Comparison of ENCODE assay signal across 18 mouse cellular contexts in genomic region chr7:49104793-49105192, GRCm38 (mm10).
DNase-seq lines count a peak whose midpoint lies in the region; ATAC-seq and TF ChIP-seq lines count a peak whose summit lies in the region.
"Had no signal": no experiment of that assay in that cellular context is flagged by ENCODE, and none has a peak within 500 bp of the region (broad histone marks: within the 10 kb centered on the region; RNA-seq: fewer than 3 reads in every experiment).

No protein-coding gene starts in this region.

- no peak overlapping the region for H3K9ac ChIP-seq in neural tube, embryonic 11.5 days (ENCODE audit: low read length)
- H3K9ac ChIP-seq in neural tube, embryonic 15.5 days (replicated peaks): no peak overlapping the region
- H3K9ac ChIP-seq in hindbrain, embryonic 12.5 days: no peak overlapping the region
- no peak overlapping the region for H3K9ac ChIP-seq in liver, postnatal 0 days (replicated peaks)
- H3K9ac ChIP-seq: embryonic facial prominence, embryonic 15.5 days; heart, embryonic 13.5 days had no signal

- ATAC-seq in neural tube, embryonic 11.5 days (ENCODE audit: insufficient read depth, low FRiP score, low TSS enrichment): peak; percentile 17; the same call in 1 of the 2 replicates
- ATAC-seq in neural tube, embryonic 15.5 days (ENCODE audit: low FRiP score): no peak
- no peak for ATAC-seq in hindbrain, embryonic 12.5 days (ENCODE audit: low FRiP score)
- 0 out of 2 replicates have a peak, but pooled peaks have one; percentile 14 for ATAC-seq in liver, postnatal 0 days

- H3K36me3 ChIP-seq in neural tube, embryonic 11.5 days (ENCODE audit: control insufficient read depth, insufficient read depth, low read length): no peaks in the 10 kb centered on the region
- H3K36me3 ChIP-seq in neural tube, embryonic 15.5 days: no peaks in the 10 kb centered on the region
- no peaks in the 10 kb centered on the region for H3K36me3 ChIP-seq in hindbrain, embryonic 12.5 days
- no peaks in the 10 kb centered on the region for H3K36me3 ChIP-seq in liver, postnatal 0 days (replicated peaks; ENCODE audit: insufficient read depth, low read length)
- H3K36me3 ChIP-seq: embryonic facial prominence, embryonic 15.5 days; G1E; heart, embryonic 13.5 days had no signal

- no peak for DNase-seq in neural tube, embryonic 11.5 days (ENCODE audit: low spot score)
- no peak for DNase-seq in liver, postnatal 0 days
- DNase-seq in retina, embryonic 14.5 days (ENCODE audit: low spot score): no peak
- no peak for DNase-seq in adrenal gland, adult 18-20 months (ENCODE audit: low spot score in 2 of 2)
- no peak for DNase-seq in urinary bladder, postnatal 36 days (ENCODE audit: low spot score in 2 of 2)
- DNase-seq: cerebellum, adult 18-20 months; gastrocnemius, postnatal 36 days; heart, postnatal 4 days; kidney, adult 11 months; kidney, postnatal 14 days; lung, postnatal 4 days; right cerebral cortex, postnatal 25 days; thymus, postnatal 36 days had no signal

- no peak overlapping the region for H3K4me2 ChIP-seq in neural tube, embryonic 11.5 days (ENCODE audit: low read depth)
- no peak overlapping the region for H3K4me2 ChIP-seq in neural tube, embryonic 15.5 days
- H3K4me2 ChIP-seq in hindbrain, embryonic 12.5 days (replicated peaks): 0 out of 2 replicates have a peak overlapping the region, but pooled peaks have one; percentile 9
- H3K4me2 ChIP-seq in liver, postnatal 0 days (ENCODE audit: low read depth, low read length): no peak overlapping the region
- H3K4me2 ChIP-seq: embryonic facial prominence, embryonic 15.5 days; heart, embryonic 13.5 days had no signal

- peak overlapping the region; percentile 67 for H3K27ac ChIP-seq in neural tube, embryonic 11.5 days (ENCODE audit: low read depth, low read length)
- H3K27ac ChIP-seq in neural tube, embryonic 15.5 days (replicated peaks): no peak overlapping the region
- H3K27ac ChIP-seq in hindbrain, embryonic 12.5 days: peak overlapping the region; percentile 79
- no peak overlapping the region for H3K27ac ChIP-seq in liver, postnatal 0 days (ENCODE audit: low read depth)
- H3K27ac ChIP-seq: embryonic facial prominence, embryonic 15.5 days; heart, embryonic 13.5 days had no signal

- 25% methylated on average over 1 of the region's 1 CpGs for WGBS in neural tube, embryonic 11.5 days
- 35% methylated on average over 1 of the region's 1 CpGs for whole genome bisulfite sequencing in neural tube, embryonic 15.5 days
- WGBS in hindbrain, embryonic 12.5 days: 41% methylated on average over 1 of the region's 1 CpGs
- 75% methylated on average over 1 of the region's 1 CpGs for WGBS in liver, postnatal 0 days (ENCODE audit: insufficient replicate concordance)

- H3K4me1 ChIP-seq in neural tube, embryonic 11.5 days (ENCODE audit: control insufficient read depth, insufficient read depth, low read length): peaks cover 24% of the 10 kb centered on the region
- peaks cover 31% of the 10 kb centered on the region; the same call in 1 of the 2 replicates for H3K4me1 ChIP-seq in neural tube, embryonic 15.5 days
- peaks cover 50% of the 10 kb centered on the region for H3K4me1 ChIP-seq in hindbrain, embryonic 12.5 days
- H3K4me1 ChIP-seq in liver, postnatal 0 days (ENCODE audit: insufficient read depth): no peaks in the 10 kb centered on the region
- H3K4me1 ChIP-seq: embryonic facial prominence, embryonic 15.5 days had no signal

- no peaks in the 10 kb centered on the region for H3K9me3 ChIP-seq in neural tube, embryonic 11.5 days (ENCODE audit: control insufficient read depth, low read length)
- no peaks in the 10 kb centered on the region for H3K9me3 ChIP-seq in neural tube, embryonic 15.5 days (replicated peaks)
- H3K9me3 ChIP-seq in hindbrain, embryonic 12.5 days (replicated peaks): no peaks in the 10 kb centered on the region
- H3K9me3 ChIP-seq in liver, postnatal 0 days (ENCODE audit: low read length): no peaks in the 10 kb centered on the region
- H3K9me3 ChIP-seq: embryonic facial prominence, embryonic 15.5 days; heart, embryonic 13.5 days had no signal

- H3K4me3 ChIP-seq in neural tube, embryonic 11.5 days (ENCODE audit: low read depth, low read length): no peak overlapping the region
- no peak overlapping the region for H3K4me3 ChIP-seq in neural tube, embryonic 15.5 days (replicated peaks)
- H3K4me3 ChIP-seq in hindbrain, embryonic 12.5 days: no peak overlapping the region
- no peak overlapping the region for H3K4me3 ChIP-seq in liver, postnatal 0 days (ENCODE audit: low read depth, low read length)
- H3K4me3 ChIP-seq: embryonic facial prominence, embryonic 15.5 days; heart, embryonic 13.5 days had no signal

- no peak for TF ChIP-seq EP300 in liver, postnatal 0 days (IDR thresholded peaks at IDR 0.05; ENCODE audit: low read depth)

- no peaks in the 10 kb centered on the region for H3K27me3 ChIP-seq in neural tube, embryonic 11.5 days (ENCODE audit: control insufficient read depth, insufficient read depth, low read length)
- H3K27me3 ChIP-seq in neural tube, embryonic 15.5 days (replicated peaks): no peaks in the 10 kb centered on the region
- no peaks in the 10 kb centered on the region for H3K27me3 ChIP-seq in hindbrain, embryonic 12.5 days
- no peaks in the 10 kb centered on the region for H3K27me3 ChIP-seq in liver, postnatal 0 days (ENCODE audit: insufficient read depth, low read length)
- H3K27me3 ChIP-seq: embryonic facial prominence, embryonic 15.5 days; heart, embryonic 13.5 days had no signal

- TF ChIP-seq CTCF in liver, postnatal 0 days (IDR thresholded peaks at IDR 0.05; ENCODE audit: low read depth): no peak

Comparison
In these comparisons a context has a peak if more than half of its experiments do, and no peak if none do; other contexts are left out.
1. ATAC-seq: peak in neural tube, embryonic 11.5 days (single experiment) and liver, postnatal 0 days (single experiment); none in neural tube, embryonic 15.5 days (single experiment) and hindbrain, embryonic 12.5 days (single experiment).
2. H3K27ac ChIP-seq: peak in neural tube, embryonic 11.5 days (single experiment) and hindbrain, embryonic 12.5 days (single experiment); none in neural tube, embryonic 15.5 days (single experiment) and liver, postnatal 0 days (single experiment).